In the genomic region with DNA sequence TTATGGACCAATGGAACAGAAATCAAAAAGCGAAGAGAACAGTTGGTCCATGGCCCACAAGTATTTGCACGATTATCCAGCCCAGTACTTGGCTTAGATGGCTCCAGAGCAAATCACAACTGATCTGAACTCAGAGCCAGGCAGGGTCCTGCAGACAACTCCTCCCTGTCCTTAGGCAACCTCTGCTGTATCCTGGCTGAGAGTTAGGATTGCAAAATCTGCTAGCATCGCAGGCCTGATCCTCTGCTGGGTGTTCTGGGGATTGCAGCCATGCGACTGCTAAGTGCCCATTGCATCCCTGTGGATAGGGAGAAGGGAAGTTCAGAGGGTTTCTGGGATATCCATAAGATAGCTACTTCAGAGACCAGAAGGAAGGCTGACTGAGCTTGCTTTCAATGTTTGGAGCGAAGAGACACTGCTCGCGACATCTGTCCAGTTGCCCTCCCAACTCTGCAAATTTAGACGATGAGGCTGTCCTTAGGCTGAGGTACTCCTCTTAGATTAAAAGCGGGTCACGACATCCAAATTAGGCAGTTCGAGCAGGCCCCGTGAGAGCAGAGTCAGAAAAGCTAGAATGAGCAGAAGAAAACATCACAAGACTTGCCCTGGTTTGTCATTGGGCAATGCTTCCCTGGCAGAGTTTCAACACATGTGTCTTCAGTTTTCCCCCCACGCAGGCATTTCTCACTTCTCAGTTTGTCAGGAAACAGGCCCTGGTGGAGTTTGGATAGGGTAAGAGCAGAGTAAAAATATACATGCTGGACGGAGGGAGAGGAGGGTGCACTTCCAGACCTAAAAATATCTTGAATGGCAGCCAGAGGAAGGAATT, we compare ENCODE assay signal across 8 mouse cellular contexts. TPM values are rescaled to one million over a fixed set of nuclear protein-coding genes. Genes with fewer than 3 reads are reported as not detected.
DNase-seq lines count a peak whose midpoint lies in the region; ATAC-seq and TF ChIP-seq lines count a peak whose summit lies in the region.

No protein-coding gene starts in this region.

- H3K79me2 ChIP-seq in heart, adult 2 months (replicated peaks; ENCODE audit: control insufficient read depth, insufficient read depth, low read length) = no peaks in the 10 kb centered on the region

- peak; percentile 76 for TF ChIP-seq CTCF in heart, adult 2 months (IDR thresholded peaks at IDR 0.05)
- peak; percentile 78 for TF ChIP-seq CTCF in lung, adult 2 months (IDR thresholded peaks at IDR 0.05; ENCODE audit: insufficient read depth, low read length)

- intact Hi-C loops in heart, adult 2 months (cut with DNase I) = loop anchor here (1.0 to 5.0 kb wide), 3 partner anchors 15 to 36 kb away; no protein-coding TSS in a partner anchor

- 4% methylated on average over 14 of the region's 14 CpGs for WGBS in heart, adult 2 months
- WGBS in lung, adult 2 months = 24% methylated on average over 14 of the region's 14 CpGs

- DNase-seq in right cerebral cortex, adult 2 months (ENCODE audit: low spot score in 2 of 2) = peak; percentile 71 to 72
- DNase-seq in right cerebral cortex, postnatal 4 days = no peak
- peak; percentile 76 to 85 for DNase-seq in heart, adult 2 months
- DNase-seq in kidney, postnatal 10 days = peak; percentile 68
- no peak for DNase-seq in lung, adult 2 months
- DNase-seq in telencephalon, adult 2 months (ENCODE audit: low read depth, low spot score) = peak; percentile 92

- H3K27me3 ChIP-seq in heart, adult 2 months (ENCODE audit: control insufficient read depth, insufficient read depth, low read length) = no peaks in the 10 kb centered on the region

- no peak for ATAC-seq in CD4-positive, CD25-positive, alpha-beta regulatory T cell, adult 4 months

- no peak; the same call in 1 of the 2 replicates for TF ChIP-seq POLR2A in heart, adult 2 months (IDR thresholded peaks at IDR 0.05; ENCODE audit: insufficient read depth, low read depth, low read length)
- no peak for TF ChIP-seq POLR2A in lung, adult 2 months (IDR thresholded peaks at IDR 0.05; ENCODE audit: borderline replicate concordance, extremely low read depth, low read depth, low read length)

- peak; percentile 86 for TF ChIP-seq EP300 in heart, adult 2 months (IDR thresholded peaks at IDR 0.05; ENCODE audit: insufficient read depth, low read depth, low read length)

- no peak overlapping the region for H3K4me3 ChIP-seq in brown adipose tissue, adult 24 weeks (ENCODE audit: insufficient read depth, low read depth, low read length)
- H3K4me3 ChIP-seq in heart, adult 2 months = no peak overlapping the region
- no peak overlapping the region for H3K4me3 ChIP-seq in lung, adult 2 months (replicated peaks; ENCODE audit: extremely low read depth, low read depth, low read length)

- H3K36me3 ChIP-seq in heart, adult 2 months (ENCODE audit: control insufficient read depth, insufficient read depth, low read length) = peaks cover 44% of the 10 kb centered on the region

- H3K27ac ChIP-seq in brown adipose tissue, adult 24 weeks (replicated peaks; ENCODE audit: low read depth, low read length) = peak overlapping the region; percentile 87
- peak overlapping the region; percentile 92 for H3K27ac ChIP-seq in heart, adult 2 months

- peaks cover 39% of the 10 kb centered on the region for H3K4me1 ChIP-seq in brown adipose tissue, adult 24 weeks (ENCODE audit: control insufficient read depth, insufficient read depth, insufficient read length, low read length)
- H3K4me1 ChIP-seq in heart, adult 2 months (ENCODE audit: control insufficient read depth, insufficient read depth, low read length) = peaks cover 46% of the 10 kb centered on the region
- peaks cover 40% of the 10 kb centered on the region for H3K4me1 ChIP-seq in lung, adult 2 months (ENCODE audit: control insufficient read depth, insufficient read depth, low read length)

- H3K9ac ChIP-seq in heart, adult 2 months (ENCODE audit: low read depth, low read length) = no peak overlapping the region

RNA-seq across cellular contexts. Expression of a gene that starts 13.7 kb away (rescaled TPM):
- polyA plus RNA-seq in brown adipose tissue, adult 24 weeks (2012; ENCODE audit: insufficient read depth, insufficient read length, missing spikeins) = 112 and 157 TPM in 2 replicates
- total RNA-seq in heart, adult 2 months (2021) = 10 to 100 TPM; 89.9 to 95.3 TPM
- 51.3 and 91.4 TPM in 2 replicates for polyA plus RNA-seq in heart, adult 2 months (2012; rRNA removed)
- polyA plus RNA-seq in lung, adult 2 months (2012; rRNA removed) = 23.5 and 27.3 TPM in 2 replicates
- polyA plus RNA-seq in CD4-positive, CD25-positive, alpha-beta regulatory T cell, adult 4 months (2017; shearing (Covaris generic)) = 100 to 1,000 TPM; 123 to 134 TPM

RNA-seq across cellular contexts. Expression of a gene that starts 46.4 kb away (rescaled TPM):
- not detected in 2 replicates for polyA plus RNA-seq in brown adipose tissue, adult 24 weeks (2012; ENCODE audit: insufficient read depth, insufficient read length, missing spikeins)
- total RNA-seq in heart, adult 2 months (2021) = 1 to 10 TPM; 1.4 to 1.7 TPM
- 1.5 and 2.8 TPM in 2 replicates for polyA plus RNA-seq in heart, adult 2 months (2012; rRNA removed)
- polyA plus RNA-seq in lung, adult 2 months (2012; rRNA removed) = 5.8 and 6.2 TPM in 2 replicates
- polyA plus RNA-seq in CD4-positive, CD25-positive, alpha-beta regulatory T cell, adult 4 months (2017; shearing (Covaris generic)) = not detected

RNA-seq across cellular contexts. Expression of a gene that starts 46.7 kb away (rescaled TPM):
- polyA plus RNA-seq in brown adipose tissue, adult 24 weeks (2012; ENCODE audit: insufficient read depth, insufficient read length, missing spikeins) = 11.1 and 13.2 TPM in 2 replicates
- 10 to 100 TPM; 17.2 to 20.0 TPM for total RNA-seq in heart, adult 2 months (2021)
- 3.8 and 6.0 TPM in 2 replicates for polyA plus RNA-seq in heart, adult 2 months (2012; rRNA removed)
- polyA plus RNA-seq in lung, adult 2 months (2012; rRNA removed) = 6.6 and 10.5 TPM in 2 replicates
- 10 to 100 TPM; 53.9 to 62.2 TPM for polyA plus RNA-seq in CD4-positive, CD25-positive, alpha-beta regulatory T cell, adult 4 months (2017; shearing (Covaris generic))

Comparison
In these comparisons a context has a peak if more than half of its experiments do, and no peak if none do; other contexts are left out.
1. DNase-seq: peak in right cerebral cortex, adult 2 months (2 of 2), heart, adult 2 months (2 of 2), kidney, postnatal 10 days (single experiment) and telencephalon, adult 2 months (single experiment); none in right cerebral cortex, postnatal 4 days (single experiment) and lung, adult 2 months (single experiment).